Mouse (Mus musculus) liver, embryonic 13.5 days (tissue): ENCODE results near the gene Ncln. TPM values are rescaled to one million over a fixed set of nuclear protein-coding genes. Genes with fewer than 3 reads are reported as not detected.

Experiments
- ATAC-seq: fragments of 200-750 bp; cut with Nextera tagmentation; 2 replicates; pipeline ENCODE4 v1.8.0; 2017; ENCODE audit warnings: low read depth, mild to moderate bottlenecking, moderate number of reproducible peaks, moderate library complexity
- DNase-seq: peaks from one replicate; pipeline ENCODE4 v3.0.0; 2022
- H3K27ac ChIP-seq: fragments of 300-500 bp; sonication (generic); 2 replicates; pipeline ENCODE4 v1.5.1; 2015; ENCODE audit warnings: moderate library complexity, mild to moderate bottlenecking, inconsistent platforms
- H3K27me3 ChIP-seq: fragments of 300-500 bp; sonication (generic); 2 replicates; pipeline ENCODE4 v1.6.1; 2015; ENCODE audit warnings: mild to moderate bottlenecking, inconsistent platforms
- H3K36me3 ChIP-seq: fragments of 300-500 bp; sonication (generic); 2 replicates; pipeline ENCODE4 v1.6.1; 2015; ENCODE audit warnings: mild to moderate bottlenecking, inconsistent platforms
- H3K4me1 ChIP-seq: fragments of 300-500 bp; sonication (generic); replicated peaks from 2 replicates; pipeline ENCODE4 v1.6.1; 2015; ENCODE audit warnings: inconsistent platforms
- H3K4me2 ChIP-seq: fragments of 300-500 bp; sonication (generic); 2 replicates; pipeline ENCODE4 v1.6.1; 2015; ENCODE audit warnings: inconsistent platforms, mild to moderate bottlenecking, moderate library complexity
- H3K4me3 ChIP-seq: fragments of 300-500 bp; sonication (generic); replicated peaks from 2 replicates; pipeline ENCODE4 v1.5.1; 2015; ENCODE audit warnings: mild to moderate bottlenecking, inconsistent platforms
- H3K9ac ChIP-seq: fragments of 300-500 bp; sonication (generic); 2 replicates; pipeline ENCODE4 v1.6.1; 2015; ENCODE audit warnings: mild to moderate bottlenecking, inconsistent platforms
- H3K9me3 ChIP-seq: fragments of 300-500 bp; sonication (generic); replicated peaks from 2 replicates; pipeline ENCODE4 v1.6.1; 2016; ENCODE audit warnings: inconsistent platforms
- WGBS: fragments of 180-500 bp; shearing (Covaris S2); methylation state at CpG from one replicate; pipeline ENCODE4 v1.1.7; 2015; ENCODE audit not compliant: insufficient replicate concordance; 5-methylcytosine and 5-hydroxymethylcytosine counted together
- polyA plus RNA-seq: library from polyadenylated mRNA; unstranded; fragments of >200 nt; fragmentation: Nextera tagmentation; extraction: Ambion mirVana; gene quantifications from 2 replicates; pipeline ENCODE4 v1.2.1, GENCODE M21; 2015

The Ncln gene
- polyA plus RNA-seq, 1 experiment from 2014 or later = 41.5 TPM

GRCm38 (mm10) chr10:81486496-81486895, 9.7 kb downstream of the Ncln start:
- H3K27ac ChIP-seq = no peak overlapping the region
- H3K4me1 ChIP-seq = peaks cover 10% of the 10 kb centered on the region
- H3K9ac ChIP-seq = no peak overlapping the region
- peaks cover 14% of the 10 kb centered on the region for H3K27me3 ChIP-seq
- ATAC-seq (no peak), DNase-seq (no peak)
- no peaks in the 10 kb centered on the region for H3K9me3 ChIP-seq
- no peak overlapping the region for H3K4me3 ChIP-seq
- no peak overlapping the region for H3K4me2 ChIP-seq
- WGBS = 80% methylated on average over 10 of the region's 10 CpGs
- peaks cover 55% of the 10 kb centered on the region for H3K36me3 ChIP-seq

GRCm38 (mm10) chr10:81485479-81486018, 10.6 kb downstream of the Ncln start:
- Histone ChIP-seq H3K9ac (no peak overlapping the region), H3K27ac (no peak overlapping the region), H3K27me3 (peaks cover 24% of the 10 kb centered on the region), H3K4me1 (peaks cover 10% of the 10 kb centered on the region), H3K36me3 (peaks cover 45% of the 10 kb centered on the region), H3K4me3 (no peak overlapping the region), H3K9me3 (no peaks in the 10 kb centered on the region), H3K4me2 (no peak overlapping the region)
- WGBS = 51% methylated on average over 7 of the region's 7 CpGs
- no peak; the same call in 1 of the 2 replicates for ATAC-seq
- no peak for DNase-seq

GRCm38 (mm10) chr10:81485060-81485449, 11.1 kb downstream of the Ncln start:
- H3K4me1 ChIP-seq = peaks cover 10% of the 10 kb centered on the region
- H3K27me3 ChIP-seq = peaks cover 29% of the 10 kb centered on the region
- no peak overlapping the region for H3K9ac ChIP-seq
- no peak overlapping the region for H3K27ac ChIP-seq
- peaks cover 40% of the 10 kb centered on the region for H3K36me3 ChIP-seq
- H3K4me2 ChIP-seq = no peak overlapping the region
- ATAC-seq (no peak), DNase-seq (no peak)
- H3K9me3 ChIP-seq = no peaks in the 10 kb centered on the region
- H3K4me3 ChIP-seq = no peak overlapping the region
- WGBS = 14% methylated on average over 2 of the region's 2 CpGs

- Histone ChIP-seq H3K4me3 (no peak overlapping the region), H3K9me3 (no peaks in the 10 kb centered on the region), H3K4me1 (peaks cover 10% of the 10 kb centered on the region), H3K36me3 (peaks cover 35% of the 10 kb centered on the region), H3K27me3 (peaks cover 32% of the 10 kb centered on the region), H3K9ac (no peak overlapping the region), H3K4me2 (no peak overlapping the region), H3K27ac (no peak overlapping the region)
- 67% methylated on average over 6 of the region's 6 CpGs for WGBS
- no peak for DNase-seq
- no peak for ATAC-seq
Observed at GRCm38 (mm10) chr10:81484441-81485059, 11.6 kb downstream of the Ncln start.

- 12% methylated on average over 9 of the region's 9 CpGs for WGBS
- H3K9me3 ChIP-seq = no peaks in the 10 kb centered on the region
- no peak overlapping the region for H3K27ac ChIP-seq
- H3K4me3 ChIP-seq = no peak overlapping the region
- no peak for DNase-seq
- H3K27me3 ChIP-seq = peaks cover 35% of the 10 kb centered on the region
- no peak overlapping the region for H3K4me2 ChIP-seq
- ATAC-seq = no peak
- H3K36me3 ChIP-seq = peaks cover 30% of the 10 kb centered on the region
- H3K9ac ChIP-seq = no peak overlapping the region
- peaks cover 10% of the 10 kb centered on the region for H3K4me1 ChIP-seq
Observed at GRCm38 (mm10) chr10:81483983-81484382, 12.2 kb downstream of the Ncln start.

- Histone ChIP-seq H3K4me2 (peak within 1 kb of the TSS; percentile 70), H3K27me3 (peaks cover 50% of the 10 kb centered on the region)
Observed at GRCm38 (mm10) chr10:81482533-81482889, 13.7 kb downstream of the Ncln start, which contains the start of gene Celf5. TSS of gene Celf5 (minus strand) at chr10:81482709.

GRCm38 (mm10) chr10:81481605-81482532, 14.3 kb downstream of the Ncln start:
- WGBS = 8% methylated on average over 35 of the region's 35 CpGs
- no peak overlapping the region for H3K27ac ChIP-seq
- H3K9me3 ChIP-seq = no peaks in the 10 kb centered on the region
- peaks cover 9% of the 10 kb centered on the region for H3K36me3 ChIP-seq
- ATAC-seq = 0 out of 2 replicates have a peak, but pooled peaks have one; percentile 3
- H3K4me3 ChIP-seq = peak overlapping the region; percentile 44
- H3K4me2 ChIP-seq = peak overlapping the region; percentile 70
- peaks cover 15% of the 10 kb centered on the region for H3K4me1 ChIP-seq
- peaks cover 57% of the 10 kb centered on the region for H3K27me3 ChIP-seq
- peak overlapping the region; percentile 41; the same call in 1 of the 2 replicates for H3K9ac ChIP-seq
- DNase-seq = no peak

More at GRCm38 (mm10) chr10:81482533-81482889, 13.7 kb downstream of the Ncln start, which contains the start of gene Celf5:
- peaks cover 13% of the 10 kb centered on the region for H3K4me1 ChIP-seq
- H3K9me3 ChIP-seq = no peaks in the 10 kb centered on the region
- peak within 1 kb of the TSS; percentile 44 for H3K4me3 ChIP-seq
- no peak for DNase-seq
- H3K36me3 ChIP-seq = peaks cover 15% of the 10 kb centered on the region
- under 1% methylated on average over 36 of the region's 36 CpGs for WGBS
- peak within 1 kb of the TSS; percentile 41; the same call in 1 of the 2 replicates for H3K9ac ChIP-seq
- no peak within 1 kb of the TSS for H3K27ac ChIP-seq
- ATAC-seq = peak; percentile 37

- no peak overlapping the region for H3K9ac ChIP-seq
- no peak overlapping the region for H3K4me3 ChIP-seq
- H3K27me3 ChIP-seq = peaks cover 95% of the 10 kb centered on the region
- DNase-seq (no peak), ATAC-seq (no peak)
- H3K9me3 ChIP-seq = no peaks in the 10 kb centered on the region
- H3K4me1 ChIP-seq = peaks cover 5% of the 10 kb centered on the region
- H3K27ac ChIP-seq = no peak overlapping the region
- no peak overlapping the region for H3K4me2 ChIP-seq
- no peaks in the 10 kb centered on the region for H3K36me3 ChIP-seq
- 58% methylated on average over 10 of the region's 10 CpGs for WGBS
Observed at GRCm38 (mm10) chr10:81474461-81474860, 21.7 kb downstream of the Ncln start.

- ATAC-seq (no peak), DNase-seq (no peak)
- Histone ChIP-seq H3K27ac (no peak overlapping the region), H3K36me3 (no peaks in the 10 kb centered on the region), H3K4me2 (no peak overlapping the region), H3K9ac (no peak overlapping the region), H3K4me1 (peaks cover 5% of the 10 kb centered on the region), H3K9me3 (no peaks in the 10 kb centered on the region), H3K27me3 (peaks cover 97% of the 10 kb centered on the region), H3K4me3 (no peak overlapping the region)
- WGBS = 5% methylated on average over 21 of the region's 22 CpGs
Observed at GRCm38 (mm10) chr10:81473003-81473451, 23.2 kb downstream of the Ncln start.

- no peak overlapping the region for H3K4me2 ChIP-seq
- no peak overlapping the region for H3K4me3 ChIP-seq
- no peak overlapping the region for H3K27ac ChIP-seq
- H3K27me3 ChIP-seq = peaks cover 97% of the 10 kb centered on the region
- H3K4me1 ChIP-seq = peaks cover 2% of the 10 kb centered on the region
- DNase-seq = no peak
- ATAC-seq = no peak
- no peaks in the 10 kb centered on the region for H3K36me3 ChIP-seq
- WGBS = 9% methylated on average over 18 of the region's 18 CpGs
- no peaks in the 10 kb centered on the region for H3K9me3 ChIP-seq
- H3K9ac ChIP-seq = no peak overlapping the region
Observed at GRCm38 (mm10) chr10:81472403-81473002, 23.7 kb downstream of the Ncln start.

- DNase-seq (no peak), ATAC-seq (no peak)
- Histone ChIP-seq H3K27ac (no peak overlapping the region), H3K4me1 (peaks cover under 1% of the 10 kb centered on the region; the same call in 1 of the 2 replicates), H3K9ac (no peak overlapping the region), H3K9me3 (no peaks in the 10 kb centered on the region), H3K36me3 (no peaks in the 10 kb centered on the region), H3K27me3 (peaks cover 98% of the 10 kb centered on the region), H3K4me2 (no peak overlapping the region), H3K4me3 (no peak overlapping the region)
- WGBS = 26% methylated on average over 18 of the region's 18 CpGs
Observed at GRCm38 (mm10) chr10:81470454-81470853, 25.7 kb downstream of the Ncln start.
